Mouse (Mus musculus): ENCODE data around the gene Tex33.
"Not testable (repeated sequence)": the region's sequence is repeated elsewhere in the genome, so short reads cannot be mapped to it uniquely, and the experiment has no call there.

Tex33 gene

DNA sequence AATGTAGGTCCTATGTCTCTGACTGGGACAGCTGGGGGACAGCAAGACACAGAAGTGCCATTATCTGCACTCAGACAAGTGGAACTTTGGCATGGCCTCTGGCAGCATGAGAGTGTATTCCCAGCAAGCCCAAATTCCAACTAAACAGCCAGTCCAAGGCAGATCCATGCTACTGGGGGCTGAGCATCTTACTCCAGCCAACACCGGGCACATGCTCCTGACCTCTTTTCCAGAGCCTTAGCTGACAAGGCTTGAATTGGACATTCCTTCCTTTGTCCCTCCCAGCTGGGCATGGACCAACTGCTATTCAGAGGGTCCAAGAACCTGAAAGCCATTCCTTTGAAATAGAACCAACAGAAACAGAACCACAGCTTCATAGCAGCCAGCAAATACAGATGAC lies 26.1 kb downstream of the Tex33 start:
- no peak for DNase-seq

GRCm38 (mm10) chr15:78368926-78369346 lies 26.8 kb downstream of the Tex33 start:
- DNase-seq = peak; percentile 37 to 52

- no peak for DNase-seq
These were observed 27.9 kb downstream of the Tex33 start for GRCm38 (mm10) chr15:78367811-78368210.

GRCm38 (mm10) chr15:78366875-78367274 lies 28.8 kb downstream of the Tex33 start:
- DNase-seq = no peak

DNA sequence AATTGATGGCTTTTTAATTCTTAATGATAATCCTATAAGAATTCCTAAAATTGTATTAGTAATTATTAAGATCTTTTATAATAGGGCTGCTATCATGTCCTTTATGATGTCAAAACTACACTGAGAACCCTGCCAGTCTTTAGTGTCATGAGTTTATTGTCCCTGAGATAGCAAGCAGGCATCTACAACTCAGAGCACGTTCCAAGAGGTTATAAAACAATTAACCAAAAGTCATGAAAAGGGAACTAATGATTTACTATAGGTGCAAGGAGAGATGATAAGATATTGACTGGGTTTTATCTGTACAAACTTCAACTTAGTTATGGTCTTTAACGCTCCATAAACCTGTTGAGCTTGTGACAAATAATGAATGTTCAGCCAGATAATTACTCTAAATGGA lies 29.8 kb downstream of the Tex33 start:
- no peak for DNase-seq

- no peak for DNase-seq
These were observed 40.2 kb downstream of the Tex33 start for GRCm38 (mm10) chr15:78355548-78355947.

DNA sequence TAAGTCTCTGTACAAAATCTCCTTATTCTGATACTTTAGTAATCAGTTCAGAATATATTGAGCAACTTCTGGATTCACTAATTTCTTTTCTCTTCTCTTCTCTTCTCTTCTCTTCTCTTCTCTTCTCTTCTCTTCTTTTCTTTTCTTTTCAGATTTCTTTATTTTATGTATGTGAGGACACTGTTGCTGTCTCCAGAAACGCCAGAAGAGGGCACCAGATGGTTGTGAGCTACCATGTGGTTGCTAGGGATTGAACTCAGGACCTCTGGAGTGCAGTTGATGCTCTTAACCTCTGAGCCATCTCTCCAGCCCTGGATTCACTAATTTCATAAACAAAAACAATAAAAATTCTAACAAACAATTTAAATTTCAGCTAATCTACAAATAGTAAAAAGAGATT lies 40.8 kb downstream of the Tex33 start:
- DNase-seq = peak; percentile 38 to 47

DNA sequence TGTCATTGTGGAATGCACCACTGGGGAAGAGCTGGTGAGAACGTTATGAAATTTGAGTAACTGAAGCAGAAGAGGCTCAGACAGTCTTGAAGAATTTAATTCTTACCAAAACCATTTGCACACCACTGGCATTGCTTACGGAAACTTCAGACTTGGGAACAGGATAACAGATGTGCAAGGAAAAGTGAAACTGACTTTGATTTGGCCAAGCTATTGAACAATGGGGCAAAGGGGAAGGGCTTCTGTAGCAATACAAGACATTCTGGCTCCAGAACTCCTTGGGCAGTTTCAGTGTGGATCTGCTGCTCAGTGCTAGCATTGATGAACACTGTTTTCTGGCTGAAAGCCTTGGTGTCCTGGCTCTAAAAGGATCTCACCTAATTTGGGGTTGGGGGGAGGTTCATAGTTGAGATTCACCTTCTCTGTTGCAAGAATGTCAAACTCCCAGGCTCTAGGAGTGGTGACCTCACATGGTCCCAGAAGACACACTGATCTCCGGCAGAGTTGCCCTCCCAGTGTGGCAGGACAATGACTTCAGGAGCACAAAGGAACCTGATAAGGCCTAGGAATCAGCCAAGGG lies 44.0 kb downstream of the Tex33 start:
- no peak for DNase-seq

- DNase-seq = no peak
These were observed 51.1 kb downstream of the Tex33 start for GRCm38 (mm10) chr15:78344567-78344966.

GRCm38 (mm10) chr15:78343683-78344082 lies 52.0 kb downstream of the Tex33 start:
- DNase-seq = no peak

- not testable (repeated sequence) for DNase-seq
These were observed 54.8 kb downstream of the Tex33 start for GRCm38 (mm10) chr15:78340919-78341318.

- peak; percentile 26 to 30 for DNase-seq
These were observed 55.9 kb downstream of the Tex33 start for GRCm38 (mm10) chr15:78339627-78340423.

DNA sequence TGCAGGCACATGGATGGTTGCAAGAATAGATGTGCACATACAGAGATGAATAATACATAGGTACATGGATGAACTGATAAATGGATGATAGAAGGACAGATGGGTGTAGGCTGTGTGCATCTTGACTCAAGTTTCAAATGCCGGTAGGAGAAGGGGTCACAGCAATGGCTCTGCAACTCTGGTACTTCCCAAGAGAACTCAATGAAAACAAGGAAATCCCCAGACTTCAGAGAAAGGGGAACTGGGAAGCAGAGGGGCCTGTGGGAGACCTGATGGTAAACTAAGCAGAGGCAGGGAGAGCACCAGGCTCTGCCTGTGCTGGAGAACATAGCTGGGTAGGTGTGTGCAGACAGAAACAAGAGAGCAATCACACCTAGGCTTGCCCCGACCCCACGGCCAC lies 61.3 kb downstream of the Tex33 start:
- DNase-seq = no peak

GRCm38 (mm10) chr15:78332981-78333380 lies 62.7 kb downstream of the Tex33 start:
- DNase-seq = peak; percentile 8 to 29

DNA sequence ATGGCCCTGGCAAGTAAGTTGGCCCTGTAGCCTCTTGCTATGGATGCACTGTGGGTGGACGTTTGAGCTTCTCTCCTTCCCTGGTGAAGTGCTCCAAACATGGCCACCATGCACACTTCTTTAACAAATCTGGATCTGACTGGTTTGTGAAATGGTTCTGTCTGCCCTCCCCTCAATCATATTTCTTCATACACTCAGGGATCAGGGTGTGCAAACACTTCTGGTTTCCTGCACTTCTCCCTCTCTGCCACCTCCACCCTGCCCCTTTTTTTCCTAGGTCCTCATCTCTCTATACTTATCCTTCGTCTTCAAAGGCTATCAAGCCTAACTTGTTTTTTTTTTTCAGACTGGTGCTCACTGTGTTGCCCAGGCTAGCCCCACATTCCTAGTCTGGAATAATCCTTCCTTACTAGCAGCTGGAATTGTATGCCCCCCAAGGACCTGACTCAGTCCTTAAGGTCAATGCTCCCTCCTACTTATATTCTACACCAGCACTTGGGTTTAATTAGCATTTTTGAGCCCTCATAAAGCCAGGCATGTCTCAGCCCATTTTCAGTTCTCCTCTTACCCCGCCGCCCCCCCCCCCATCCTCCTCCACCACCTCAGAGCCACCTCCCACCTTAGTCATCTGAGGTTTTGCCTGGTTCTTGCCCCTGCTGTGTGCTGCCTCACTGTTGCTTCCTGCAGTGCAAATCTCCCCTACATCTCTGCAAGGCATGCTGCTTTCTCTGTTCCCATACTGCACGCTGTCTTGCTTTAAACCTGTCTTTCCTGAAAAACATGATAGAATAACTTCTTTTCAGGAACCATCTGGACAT lies 64.0 kb downstream of the Tex33 start:
- no peak for DNase-seq

- no peak for DNase-seq
These were observed 65.0 kb downstream of the Tex33 start for GRCm38 (mm10) chr15:78330706-78331105.

GRCm38 (mm10) chr15:78329972-78330371 lies 65.7 kb downstream of the Tex33 start:
- not testable (repeated sequence) for DNase-seq

- DNase-seq = no peak
These were observed 67.1 kb downstream of the Tex33 start for GRCm38 (mm10) chr15:78328520-78329097.

All from thymus, postnatal 36 days (tissue).